Mouse (Mus musculus) monocyte, adult 59 days (primary cell): ENCODE data around the gene Arl8a. TPM values are rescaled to one million over a fixed set of nuclear protein-coding genes. Genes with fewer than 3 reads are reported as not detected.

Experiments
- total RNA-seq, 2 experiments: library from RNA; stranded (reverse); gene quantifications; one replicate each; pipeline ENCODE4 v1.2.4; 2023

Gene Arl8a
- total RNA-seq, result 100 to 1,000 TPM; 162 to 177 TPM

GRCm38 (mm10) chr1:135146077-135146945 is at the start of gene Arl8a:
Gene Arl8a (plus strand): TSS chr1:135146824.

GRCm38 (mm10) chr1:135105124-135105523 is 41.5 kb upstream of the Arl8a start, which contains the start of gene Lgr6:
Gene Lgr6 (minus strand): TSS chr1:135105276.

GRCm38 (mm10) chr1:135132473-135132872 is 14.2 kb upstream of the Arl8a start, which contains the start of gene Ptpn7:
Gene Ptpn7 (plus strand): TSS chr1:135132700.

GRCm38 (mm10) chr1:135167435-135167834 is 20.8 kb downstream of the Arl8a start, which contains the start of gene Gpr37l1:
Gene Gpr37l1 (minus strand): TSS chr1:135167681.

Other genes starting within 250 kb of the Arl8a start
- gene Ppp1r12b, start 190.9 kb upstream of the Arl8a start, total RNA-seq, result 10 to 100 TPM; 22.1 to 22.7 TPM
- 1 to 10 TPM; 2.5 to 3.6 TPM for gene Ube2t, start 184.3 kb upstream of the Arl8a start, total RNA-seq
- not detected for gene Lgr6, start 41.5 kb upstream of the Arl8a start, total RNA-seq
- gene Ptpn7, start 14.1 kb upstream of the Arl8a start, total RNA-seq, result 10 to 100 TPM; 13.2 to 15.3 TPM
- not detected for gene Gpr37l1, start 20.9 kb downstream of the Arl8a start, total RNA-seq
- not detected for gene Elf3, start 111.7 kb downstream of the Arl8a start, total RNA-seq
- 100 to 1,000 TPM; 160 to 174 TPM for gene Rnpep, start 137.3 kb downstream of the Arl8a start, total RNA-seq
- gene Timm17a, start 167.0 kb downstream of the Arl8a start, total RNA-seq, result 10 to 100 TPM; 36.8 to 37.1 TPM
- not detected for gene Lmod1, start 178.0 kb downstream of the Arl8a start, total RNA-seq
- gene Shisa4, start 228.4 kb downstream of the Arl8a start, total RNA-seq, result under 1 TPM in 1 of 2 experiments, not detected in 1; 0.76 TPM